Mouse (Mus musculus) naive thymus-derived CD4-positive, alpha-beta T cell, adult 5 months (primary cell): ENCODE measurements around the gene Orm1. TPM values are rescaled to one million over a fixed set of nuclear protein-coding genes. Genes with fewer than 3 reads are reported as not detected.

ENCODE experiments used
- polyA plus RNA-seq: library from polyadenylated mRNA; unstranded; fragments of 100-300 nt; shearing (Covaris generic); gene quantifications from one replicate; pipeline ENCODE4 v1.2.1, GENCODE M21; 2017

Gene Orm1
- not detected for polyA plus RNA-seq

GRCm38 (mm10) chr4:63344295-63344694 lies at the start of gene Orm1:
TSS of gene Orm1 (plus strand) at chr4:63344560.

DNA sequence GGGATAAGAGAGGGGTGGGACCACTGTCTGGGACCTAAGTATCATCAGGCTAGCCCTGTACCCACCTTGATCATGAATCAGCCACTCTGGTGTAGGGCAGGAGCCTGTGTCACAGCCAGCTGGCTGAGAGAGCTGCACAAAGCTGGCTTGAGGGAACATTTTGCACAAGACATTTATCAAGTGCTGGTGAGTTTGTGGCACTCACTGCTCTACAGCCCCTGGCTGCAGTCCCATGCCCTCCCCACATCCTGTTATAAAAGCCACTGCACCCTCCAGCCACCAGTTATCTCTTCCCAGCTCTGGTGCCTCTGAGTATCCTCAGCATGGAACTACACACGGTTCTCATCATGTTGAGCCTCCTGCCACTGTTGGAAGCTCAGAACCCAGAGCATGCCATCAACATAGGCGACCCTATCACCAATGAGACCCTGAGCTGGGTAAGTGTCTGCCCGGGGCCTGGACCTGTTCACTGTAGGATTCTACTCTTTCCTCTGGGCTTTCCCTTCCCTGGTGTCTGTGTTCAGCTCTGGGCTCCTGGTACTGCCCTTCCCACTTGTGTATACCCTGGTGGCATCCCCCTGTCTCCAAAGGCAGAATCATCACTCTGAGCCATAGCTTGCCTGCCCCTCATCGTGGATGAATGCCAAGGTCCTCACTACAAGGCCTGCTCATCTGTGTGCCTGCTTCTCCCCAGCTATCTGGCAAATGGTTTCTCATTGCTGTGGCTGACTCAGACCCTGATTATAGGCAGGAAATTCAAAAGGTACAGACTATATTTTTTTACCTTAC lies 11.7 kb downstream of the Orm1 start, which contains the start of gene Orm3:
Gene Orm3 (plus strand): TSS at position 286 of the 789 bp plus-strand sequence.

GRCm38 (mm10) chr4:63362150-63362549 lies 17.8 kb downstream of the Orm1 start, which contains the start of gene Orm2:
TSS of gene Orm2 (plus strand) at chr4:63362449.

Other genes starting within 250 kb of the Orm1 start
- not detected for gene Ambp, start 189.8 kb upstream of the Orm1 start, polyA plus RNA-seq
- not detected for gene Kif12, start 172.4 kb upstream of the Orm1 start, polyA plus RNA-seq
- 0.50 TPM for gene Col27a1, start 130.6 kb upstream of the Orm1 start, polyA plus RNA-seq
- not detected for gene Orm3, start 11.6 kb downstream of the Orm1 start, polyA plus RNA-seq
- not detected for gene Orm2, start 17.9 kb downstream of the Orm1 start, polyA plus RNA-seq
- 260 TPM for gene Akna, start 58.8 kb downstream of the Orm1 start, polyA plus RNA-seq
- gene Whrn, start 151.4 kb downstream of the Orm1 start, polyA plus RNA-seq: 9.6 TPM
- 119 TPM for gene Atp6v1g1, start 200.2 kb downstream of the Orm1 start, polyA plus RNA-seq
- gene Tmem268, start 214.2 kb downstream of the Orm1 start, polyA plus RNA-seq: 17.6 TPM